Mouse (Mus musculus) heart, adult 9 months (tissue): ENCODE measurements around the gene Atg2a.
A peak's percentile ranks its signal among the peaks of the same experiment; 100 is the strongest.

Experiments used
- DNase-seq, 2 experiments: peaks; one replicate each; pipeline ENCODE4 v3.0.0; 2022; ENCODE audit warnings: low spot score in 2 of 2

Atg2a gene

DNA sequence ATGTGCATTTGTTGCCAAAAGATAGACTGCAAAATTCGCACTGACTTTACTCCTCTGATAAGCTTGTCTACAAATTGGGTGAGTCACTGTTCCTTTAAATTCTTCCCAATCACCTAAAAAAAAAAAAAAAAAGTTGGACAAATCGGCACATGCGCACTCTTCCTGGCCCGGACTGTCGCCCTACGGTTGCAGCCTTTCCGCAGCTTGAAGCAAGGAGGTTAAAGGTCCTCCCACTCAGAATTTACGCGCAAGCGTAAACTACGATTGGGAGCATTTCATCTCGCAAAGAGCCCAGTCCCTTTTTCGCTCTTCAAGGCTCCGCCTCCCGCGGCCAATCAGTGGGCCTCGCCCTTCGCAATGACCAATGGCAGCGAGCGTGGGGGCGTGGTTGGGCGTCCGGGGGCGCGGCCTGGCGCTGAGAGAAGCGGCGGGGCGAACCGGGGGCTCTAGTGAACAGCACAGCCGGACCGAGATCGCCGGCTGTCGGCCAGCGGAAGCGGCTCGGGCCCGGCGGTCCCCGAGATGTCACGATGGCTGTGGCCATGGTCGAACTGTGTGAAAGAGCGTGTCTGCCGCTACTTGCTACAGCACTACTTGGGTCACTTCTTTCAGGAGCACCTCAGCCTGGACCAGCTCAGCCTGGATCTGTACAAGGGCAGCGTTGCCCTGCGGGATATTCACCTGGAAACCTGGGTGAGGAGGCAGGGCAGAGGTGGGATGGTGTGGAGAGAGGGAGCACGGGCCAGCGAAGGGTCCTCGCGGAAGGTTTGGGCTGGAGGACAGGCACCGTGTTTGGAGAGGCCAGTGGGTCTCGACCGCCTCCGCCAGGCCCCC, at the start of gene Atg2a:
Atg2a (plus strand) TSS at position 395 of the 834 bp plus-strand sequence.
- peak; percentile 99 for DNase-seq

DNA sequence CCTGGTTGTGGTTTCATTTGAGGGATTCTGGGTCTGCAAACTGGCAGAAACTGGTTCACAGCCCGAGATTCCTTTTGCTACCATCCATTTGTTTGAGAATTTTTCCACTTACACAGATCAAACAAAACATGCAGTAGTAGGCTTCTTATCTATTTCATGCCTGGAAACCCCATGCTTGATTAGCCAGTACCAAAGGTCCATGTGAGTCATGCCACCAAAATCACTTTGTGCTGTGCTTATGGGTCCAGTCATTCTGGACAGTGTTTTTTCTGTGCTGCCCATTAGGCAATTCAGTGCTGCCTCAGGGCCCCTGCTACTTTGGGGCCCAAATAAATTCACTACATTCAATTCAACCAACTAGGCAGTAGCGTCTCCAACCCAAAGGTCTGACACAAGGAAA, 37.2 kb upstream of the Atg2a start:
- no peak for DNase-seq

DNA sequence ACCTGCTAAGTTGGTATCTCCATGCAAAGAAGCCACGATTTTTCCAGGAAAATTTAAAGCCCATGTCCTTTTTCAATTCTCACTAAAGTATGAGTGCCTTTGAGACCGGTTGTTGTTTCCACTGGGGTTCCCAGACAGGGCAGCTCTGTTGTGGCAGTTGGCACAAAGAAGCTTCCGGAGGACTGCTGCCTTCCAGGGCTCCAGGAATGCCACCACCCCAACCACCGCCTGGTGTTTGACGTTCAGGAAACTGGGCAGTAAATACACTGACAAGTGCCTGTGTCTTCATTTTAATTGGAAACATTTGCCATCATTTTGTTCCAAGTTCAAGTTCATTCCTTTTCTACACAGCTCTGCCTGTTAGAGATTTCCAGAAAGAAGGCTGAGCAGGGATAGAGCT, 34.8 kb upstream of the Atg2a start:
- no peak for DNase-seq

DNA sequence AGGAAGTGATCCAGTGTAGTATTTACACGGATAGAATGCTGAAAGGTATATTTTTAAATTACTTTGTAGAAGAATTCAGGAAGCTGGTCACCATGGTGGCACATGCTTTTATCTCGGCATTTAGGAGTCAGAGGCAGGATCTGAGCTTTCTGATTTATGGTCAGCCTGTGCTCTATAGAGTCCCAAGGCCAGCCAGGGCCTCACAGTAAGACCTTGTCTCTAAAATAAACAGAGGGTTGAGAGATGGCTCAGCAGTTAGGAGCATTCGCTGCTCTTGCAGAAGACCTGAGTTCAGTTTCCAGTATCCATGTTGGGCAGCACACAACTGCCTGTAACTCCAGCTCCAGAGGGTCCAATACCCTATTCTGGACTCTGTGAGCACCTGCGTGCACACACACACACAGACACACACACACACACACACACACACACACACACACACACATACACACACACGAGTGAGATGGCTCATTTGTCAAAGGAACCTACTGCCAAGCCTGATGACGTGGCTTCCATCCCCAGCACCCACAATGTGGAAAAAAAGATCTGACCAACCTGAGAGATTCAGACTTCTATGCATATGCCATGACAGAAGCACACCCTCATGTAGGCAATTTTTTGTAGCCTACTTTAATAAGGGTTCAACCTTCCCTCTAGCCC, 25.3 kb upstream of the Atg2a start:
- DNase-seq, result no peak

DNA sequence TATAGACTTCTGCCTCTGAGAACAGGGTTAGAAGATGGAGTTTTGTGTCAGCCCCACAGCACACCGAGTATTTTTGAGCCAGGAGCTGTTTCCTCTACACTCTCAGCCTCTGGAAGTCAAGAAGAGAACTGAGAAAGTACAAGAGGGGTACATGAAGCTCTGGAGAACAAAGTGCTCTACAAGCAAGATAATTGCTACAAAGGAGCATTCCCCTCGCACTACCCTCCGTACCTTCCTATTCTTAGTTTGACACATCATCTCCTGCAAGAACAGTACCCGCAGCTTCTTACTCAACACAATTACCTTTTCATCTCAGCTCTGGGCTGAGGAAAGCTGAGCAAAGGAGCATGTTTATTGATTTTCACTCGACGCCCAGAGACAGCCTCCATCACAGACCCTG, 22.9 kb upstream of the Atg2a start:
- DNase-seq, result no peak

DNA sequence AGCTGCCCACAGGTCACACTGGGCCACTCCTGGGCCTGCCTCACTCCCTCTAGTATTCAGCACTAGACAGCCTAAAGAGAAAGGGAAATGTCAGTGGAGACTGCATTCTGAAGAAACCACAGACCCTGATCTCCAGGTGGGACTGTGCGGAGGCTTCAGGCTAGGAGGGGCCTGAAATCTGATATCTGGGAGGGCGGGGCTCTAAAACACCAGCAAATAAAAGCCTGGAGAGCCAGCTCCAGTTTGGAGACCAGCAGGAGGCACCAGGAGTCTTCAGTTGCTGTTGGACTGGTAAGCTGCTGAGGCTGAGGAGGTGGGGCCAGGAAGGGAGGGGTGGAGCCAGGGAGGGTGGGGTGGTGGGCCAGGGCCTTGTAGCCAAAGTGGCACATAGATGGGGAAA, 15.3 kb upstream of the Atg2a start, which contains the start of gene Gpha2:
Gpha2 (plus strand) TSS at position 246 of the 400 bp plus-strand sequence.
- no peak for DNase-seq

DNA sequence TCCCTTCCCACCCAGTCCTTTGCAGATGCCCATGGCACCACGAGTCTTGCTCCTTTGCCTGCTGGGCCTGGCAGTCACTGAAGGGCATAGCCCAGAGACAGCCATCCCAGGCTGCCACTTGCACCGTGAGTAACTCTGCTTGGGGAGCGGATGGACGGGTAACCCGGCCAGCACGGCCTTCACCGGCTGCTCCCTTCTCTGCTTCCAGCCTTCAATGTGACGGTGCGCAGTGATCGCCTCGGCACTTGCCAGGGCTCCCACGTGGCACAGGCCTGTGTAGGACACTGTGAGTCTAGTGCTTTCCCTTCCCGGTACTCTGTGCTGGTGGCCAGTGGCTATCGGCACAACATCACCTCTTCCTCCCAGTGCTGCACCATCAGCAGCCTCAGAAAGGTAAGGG, 14.7 kb upstream of the Atg2a start:
- DNase-seq, result no peak

DNA sequence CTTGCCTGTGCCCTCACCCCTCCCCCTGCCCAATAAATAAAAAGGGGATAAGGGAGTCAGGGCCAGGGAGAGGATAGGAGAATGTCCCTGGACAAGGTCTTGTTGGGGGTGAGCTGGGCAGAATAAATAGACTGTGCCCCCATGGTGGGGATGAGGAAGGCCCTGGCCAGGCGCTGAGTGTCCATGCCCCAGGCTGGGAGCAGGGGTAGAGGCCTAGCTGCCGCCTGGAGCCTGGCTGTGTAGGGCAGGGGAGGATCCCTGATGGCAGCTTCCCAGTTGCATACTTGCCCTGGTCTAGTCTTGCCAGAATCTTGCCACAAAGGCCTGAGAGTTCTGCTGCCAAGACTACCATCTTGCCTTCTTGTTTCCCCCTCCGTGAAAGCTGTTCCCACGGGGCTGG, 13.6 kb upstream of the Atg2a start:
- DNase-seq, result no peak

DNA sequence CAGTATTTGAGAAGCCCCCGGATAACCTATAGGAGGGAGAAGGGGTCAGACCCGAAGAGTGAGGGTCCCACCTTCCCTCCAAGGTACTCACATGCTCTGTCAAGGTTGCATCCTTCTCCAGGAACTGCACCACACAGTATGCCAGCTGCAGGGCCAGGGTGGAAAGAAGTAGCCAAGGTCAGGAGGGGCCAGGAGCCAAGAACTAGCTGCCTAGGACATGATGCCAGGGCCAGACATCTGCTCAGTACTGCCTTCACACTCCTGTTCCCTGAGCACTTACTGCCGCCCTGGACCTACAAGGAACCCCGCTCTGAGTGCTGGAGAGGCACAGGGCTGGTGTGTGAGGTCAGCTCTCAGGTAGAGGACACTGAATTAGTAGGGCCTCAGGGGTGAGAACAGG, 11.1 kb upstream of the Atg2a start:
- no peak for DNase-seq

DNA sequence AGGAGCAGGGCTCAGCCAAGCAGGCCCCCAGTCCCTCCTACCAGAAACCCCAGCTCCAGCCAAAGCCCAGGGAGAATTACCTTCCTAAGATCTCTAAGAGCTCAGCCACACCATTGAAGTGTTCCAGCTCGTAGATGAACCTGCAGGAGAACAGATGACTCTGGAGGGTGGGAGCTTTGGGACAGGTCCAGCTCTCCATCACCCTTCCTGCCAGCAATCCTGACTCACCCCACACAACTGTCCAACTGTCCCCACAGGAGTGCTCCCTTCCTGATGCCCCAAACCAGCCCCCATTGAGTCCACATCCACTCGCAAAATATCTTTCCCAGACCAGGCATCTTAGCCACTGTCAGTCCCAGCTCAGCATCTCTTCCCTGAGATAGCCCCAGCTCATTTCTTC, 10.4 kb upstream of the Atg2a start:
- DNase-seq, result no peak

DNA sequence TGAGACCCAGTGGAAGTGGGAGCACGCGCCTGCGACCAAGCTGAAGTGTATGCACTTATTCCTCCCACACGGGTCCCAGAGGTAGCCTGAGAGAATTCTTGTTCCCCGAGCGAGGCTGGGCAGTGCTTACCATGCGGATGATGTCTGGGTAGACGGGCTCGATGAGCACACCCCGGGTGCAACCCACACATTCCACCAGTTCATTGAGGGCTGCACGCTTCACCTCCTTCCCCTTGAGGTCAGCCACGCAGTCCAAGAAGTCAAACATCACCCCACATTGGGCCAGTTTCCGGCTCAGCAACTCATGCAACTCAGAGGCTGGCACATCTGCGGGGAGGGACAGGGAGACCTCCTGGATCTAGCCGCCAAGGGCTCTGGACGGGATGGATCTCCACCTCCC, 7.8 kb upstream of the Atg2a start:
- no peak for DNase-seq

DNA sequence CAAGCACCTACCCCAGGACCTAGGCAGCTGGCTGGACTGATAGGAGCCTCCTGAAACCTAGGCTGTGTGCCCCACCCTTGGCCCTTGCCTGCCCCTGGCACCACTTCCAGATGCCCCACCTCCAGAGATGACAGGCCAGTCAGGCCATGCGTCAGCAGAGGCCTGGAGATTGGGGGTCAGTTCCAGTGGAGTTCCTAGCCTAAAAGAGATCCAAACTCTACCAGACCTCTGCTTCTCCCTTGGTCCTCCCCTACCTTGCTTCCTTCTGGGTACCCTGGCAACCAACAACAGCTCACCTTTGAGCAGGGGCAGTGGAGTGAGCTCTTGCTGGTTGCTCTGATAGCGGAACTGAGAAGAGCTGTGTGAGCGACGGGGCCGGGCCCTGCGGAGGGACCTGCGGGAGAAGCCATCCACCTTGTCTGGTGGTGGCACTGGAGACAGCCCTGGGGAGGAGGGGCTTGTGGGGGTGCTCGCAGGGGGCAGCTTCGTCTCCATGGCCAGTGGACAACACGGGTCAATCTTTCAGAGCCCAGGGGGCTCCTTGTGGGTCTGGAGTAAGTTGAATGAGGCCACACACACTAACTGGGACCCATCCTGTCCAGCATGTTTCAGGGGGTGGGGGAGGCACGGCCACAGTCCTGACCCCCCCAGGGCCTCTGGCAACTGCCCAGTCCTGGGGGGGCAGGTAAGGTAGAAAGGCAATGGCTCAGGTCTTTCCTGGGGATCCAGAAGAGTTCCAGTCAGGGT, 7.0 kb upstream of the Atg2a start:
- no peak for DNase-seq

DNA sequence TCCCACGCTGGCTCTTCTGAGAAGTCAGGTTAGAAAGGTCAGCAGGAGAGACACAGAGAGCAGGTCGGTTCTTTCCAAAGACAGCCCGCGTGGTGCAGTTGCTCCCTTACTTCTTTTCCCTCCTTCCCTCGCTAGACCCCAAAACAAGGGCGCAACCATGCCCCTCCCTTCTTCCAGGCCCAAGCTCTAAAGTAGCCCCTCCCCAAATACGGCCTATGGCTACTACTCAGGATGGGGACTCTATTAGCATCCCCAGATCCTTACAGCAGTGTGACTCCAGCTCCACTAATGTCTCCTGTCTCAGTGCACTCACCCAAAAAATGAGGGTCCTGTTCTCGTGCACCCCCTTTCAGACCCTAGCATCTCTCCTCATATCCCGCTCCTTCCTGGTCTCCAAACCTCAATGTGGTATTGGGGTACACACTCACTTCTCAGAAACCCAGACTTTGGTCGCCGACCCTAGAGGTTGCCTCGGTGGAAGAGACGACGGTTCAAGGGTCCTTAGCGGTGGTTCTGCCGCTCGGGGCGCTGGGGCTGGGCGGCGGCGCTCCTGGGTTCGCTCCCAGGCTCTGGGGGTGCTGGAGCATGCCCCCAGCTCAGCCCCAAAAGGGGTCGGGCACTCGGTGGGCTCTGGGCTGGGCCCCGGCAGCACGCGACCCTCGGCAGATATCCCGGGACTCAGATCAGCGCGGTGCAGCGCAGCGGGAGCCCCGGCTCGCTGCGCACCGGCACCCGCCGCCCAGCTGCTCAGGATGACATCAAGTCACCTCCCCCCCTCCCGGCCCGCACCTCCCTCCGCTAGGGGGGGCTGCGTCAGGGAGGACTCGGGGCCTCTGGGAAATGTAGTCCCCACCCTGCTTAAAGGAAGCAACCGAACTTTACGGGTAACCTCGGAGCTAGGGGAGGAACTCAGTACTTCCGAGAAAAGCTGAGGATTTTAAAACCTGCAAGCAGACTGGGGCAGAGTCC, 6.1 kb upstream of the Atg2a start, which contains the start of gene Ppp2r5b:
Ppp2r5b (minus strand) TSS at position 789 of the 969 bp plus-strand sequence.
- DNase-seq, result peak; percentile 92 to 96

DNA sequence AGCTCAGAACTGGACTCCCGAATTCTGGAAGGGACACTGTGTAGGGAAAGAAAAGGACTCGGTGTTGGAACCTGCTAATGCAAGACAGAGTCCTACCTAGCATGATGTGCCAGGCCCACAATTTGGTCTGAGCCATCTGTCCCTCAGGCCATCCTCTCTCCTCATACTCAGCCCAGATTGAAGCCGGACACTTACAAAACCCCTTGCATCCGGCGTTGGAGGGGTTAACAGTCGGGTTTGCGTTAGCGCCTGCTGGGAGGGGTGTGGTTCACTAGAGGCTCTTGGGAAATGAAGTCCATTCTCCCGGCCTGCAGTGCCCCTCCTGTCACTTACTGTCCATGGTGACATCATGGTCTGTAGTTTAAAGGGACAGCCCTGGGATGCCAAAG, 5.4 kb upstream of the Atg2a start:
- peak; percentile 91 to 92 for DNase-seq

DNA sequence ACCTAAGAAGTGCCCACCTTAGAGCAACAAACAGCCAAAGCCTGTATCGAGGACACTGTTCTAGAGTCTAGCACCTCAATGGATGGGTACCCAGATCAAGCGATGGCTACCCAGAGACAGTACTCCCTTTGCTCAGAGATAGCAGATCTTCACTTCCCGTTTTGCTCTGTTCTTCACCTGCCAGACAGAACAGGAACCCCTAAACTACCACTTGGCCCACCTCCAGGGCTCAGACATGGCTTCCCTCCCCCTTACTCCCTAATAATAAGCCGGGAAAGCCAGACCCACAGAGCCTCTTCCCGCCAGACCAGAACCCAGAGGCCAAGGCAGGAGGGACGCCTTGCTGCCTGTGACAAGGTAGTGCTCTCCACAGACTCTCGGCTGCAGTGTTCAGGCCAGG, 4.6 kb upstream of the Atg2a start:
- DNase-seq, result no peak

DNA sequence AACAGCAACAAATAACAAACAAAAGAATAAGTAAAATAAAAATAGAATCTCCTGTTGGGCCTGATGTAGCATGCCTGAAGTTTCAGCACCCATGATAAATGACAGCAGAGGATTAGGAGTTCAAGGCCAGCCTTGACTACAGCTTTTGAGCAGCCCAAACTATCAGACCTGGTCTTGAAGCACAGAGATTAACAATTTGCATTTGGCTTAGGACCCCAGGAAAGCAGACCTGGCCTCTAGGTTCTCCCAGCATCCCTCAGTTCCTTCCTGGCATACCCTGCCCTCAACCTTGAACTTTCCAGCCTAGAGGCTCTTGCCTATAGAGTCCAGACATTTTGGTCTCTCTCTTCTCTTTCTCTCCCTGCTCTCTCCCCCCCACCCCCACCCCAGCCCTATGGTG, 2.7 kb upstream of the Atg2a start:
- no peak for DNase-seq

DNA sequence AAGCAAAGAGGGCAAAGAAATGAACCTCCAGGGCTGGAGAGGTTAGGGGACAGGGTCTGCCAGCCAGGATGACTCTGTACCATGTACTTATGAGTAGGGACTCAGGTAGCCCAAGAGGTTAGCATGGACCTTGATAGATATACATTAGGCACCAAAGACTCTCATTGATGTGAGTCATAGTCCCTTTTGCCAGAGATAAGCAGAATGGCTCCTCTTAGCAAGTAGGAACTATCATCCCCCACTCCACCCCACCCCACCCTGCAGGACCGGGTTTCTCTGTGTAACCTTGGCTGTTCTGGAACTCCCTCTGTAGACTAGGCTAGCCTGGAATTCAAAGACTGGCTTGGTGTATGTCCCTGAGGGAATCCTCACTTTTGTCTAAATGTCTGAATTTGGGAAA, 1.3 kb upstream of the Atg2a start:
- no peak for DNase-seq

DNA sequence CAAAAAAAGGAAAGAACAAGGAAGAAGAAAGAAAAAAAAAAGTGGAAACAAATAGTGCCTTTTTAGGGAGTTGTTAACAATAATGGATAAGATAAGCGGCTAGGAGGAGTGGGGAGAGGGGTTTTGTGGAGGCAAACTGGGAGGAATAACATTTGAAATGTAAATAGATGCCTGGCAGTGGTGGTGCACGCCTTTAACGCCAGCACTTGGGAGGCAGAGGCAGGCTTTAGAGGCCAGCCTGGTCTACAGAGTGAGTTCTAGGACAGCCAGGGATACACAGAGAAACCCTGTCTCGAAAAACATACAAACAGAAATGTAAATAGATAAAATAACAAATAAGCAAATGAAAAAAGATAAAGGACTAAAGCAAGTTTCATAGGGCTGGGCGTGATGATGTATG, 743 bp upstream of the Atg2a start:
- DNase-seq, result no peak

DNA sequence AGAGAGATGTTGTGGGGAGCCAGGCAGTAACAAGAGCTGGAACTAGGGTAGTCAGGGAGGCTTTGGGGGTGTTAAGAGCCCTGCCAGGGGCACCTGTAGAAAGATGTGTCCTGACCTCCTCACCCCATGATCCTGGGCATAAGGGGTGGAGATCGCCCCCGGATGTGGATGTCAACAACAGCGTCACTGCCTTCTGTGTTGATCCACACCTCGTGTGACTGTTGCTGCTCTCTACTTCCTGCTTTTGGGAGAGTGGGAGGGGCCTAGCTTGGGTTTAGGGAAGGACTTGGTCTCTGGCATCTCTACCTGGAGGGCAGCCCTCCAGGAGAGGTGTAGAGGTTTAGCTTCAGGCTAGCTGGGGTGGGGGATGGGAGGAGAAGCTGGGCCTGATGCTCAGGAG, 813 bp downstream of the Atg2a start:
- DNase-seq, result peak; percentile 44 to 73

DNA sequence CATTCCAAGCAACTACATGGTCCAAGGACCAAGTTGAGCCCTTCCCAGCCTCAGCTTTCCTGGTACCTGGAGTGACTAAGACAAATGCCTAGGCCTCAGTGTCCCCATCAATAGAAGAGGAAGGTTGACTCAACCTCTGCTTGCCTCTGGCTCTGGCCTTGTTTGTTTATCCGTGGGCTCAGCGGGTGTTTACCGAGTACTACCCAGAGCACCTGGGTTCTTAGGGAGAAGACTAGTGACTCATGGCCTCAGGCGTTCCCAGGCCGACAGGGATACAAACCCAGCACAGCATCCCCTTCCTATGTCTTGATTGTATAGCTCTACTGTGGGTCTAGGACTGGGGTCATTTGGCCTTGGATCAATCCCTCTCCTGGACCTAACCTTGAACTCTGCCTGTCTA, 1.8 kb downstream of the Atg2a start:
- DNase-seq, result no peak

DNA sequence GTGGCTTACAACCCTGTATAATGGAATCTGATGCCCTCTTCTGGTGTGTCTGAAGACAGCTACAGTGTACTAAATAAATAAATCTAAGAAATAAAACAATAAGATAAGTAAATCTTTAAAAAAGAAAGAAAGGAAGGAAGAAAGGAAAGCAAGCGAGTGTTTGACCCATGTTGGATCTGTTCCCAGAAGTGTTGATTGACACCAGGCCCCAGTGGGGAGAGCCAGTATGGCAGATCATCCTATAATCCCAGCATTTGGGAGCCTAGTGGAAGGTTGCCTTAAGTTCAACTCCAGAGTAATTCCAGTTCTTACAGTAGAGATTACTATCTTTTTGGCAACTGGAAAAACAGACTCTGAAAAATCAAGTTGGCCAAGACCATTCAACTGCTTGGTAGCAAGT, 4.3 kb downstream of the Atg2a start:
- no peak for DNase-seq
